Mouse (Mus musculus): ENCODE measurements around the gene Jrkl. TPM values are rescaled to one million over a fixed set of nuclear protein-coding genes. Genes with fewer than 3 reads are reported as not detected.

Gene Jrkl
- polyA plus RNA-seq, 1 experiment = 6.2 TPM

GRCm38 (mm10) chr9:13230553-13230952 lies 15.1 kb downstream of the Jrkl start:
- no peak for DNase-seq (ENCODE audit: low read depth)
- TF ChIP-seq CTCF (IDR thresholded peaks at IDR 0.05; ENCODE audit: borderline replicate concordance, extremely low read depth, insufficient read depth, insufficient read length) (no peak), POLR2A (IDR thresholded peaks at IDR 0.05; ENCODE audit: borderline replicate concordance, extremely low read depth, insufficient read depth, insufficient read length, poor library complexity, severe bottlenecking) (no peak)

- no peak for TF ChIP-seq POLR2A (IDR thresholded peaks at IDR 0.05; ENCODE audit: borderline replicate concordance, extremely low read depth, insufficient read depth, insufficient read length, poor library complexity, severe bottlenecking)
- DNase-seq (ENCODE audit: low read depth) = no peak
These were observed 19.8 kb downstream of the Jrkl start for GRCm38 (mm10) chr9:13225872-13226271.

- no peak for DNase-seq (ENCODE audit: low read depth)
- TF ChIP-seq POLR2A (IDR thresholded peaks at IDR 0.05; ENCODE audit: borderline replicate concordance, extremely low read depth, insufficient read depth, insufficient read length, poor library complexity, severe bottlenecking) (no peak), CTCF (IDR thresholded peaks at IDR 0.05; ENCODE audit: borderline replicate concordance, extremely low read depth, insufficient read depth, insufficient read length) (no peak)
These were observed 39.3 kb downstream of the Jrkl start for GRCm38 (mm10) chr9:13206369-13206768.

- TF ChIP-seq POLR2A (IDR thresholded peaks at IDR 0.05; ENCODE audit: borderline replicate concordance, extremely low read depth, insufficient read depth, insufficient read length, poor library complexity, severe bottlenecking) (no peak), CTCF (IDR thresholded peaks at IDR 0.05; ENCODE audit: borderline replicate concordance, extremely low read depth, insufficient read depth, insufficient read length) (no peak)
These were observed 41.9 kb downstream of the Jrkl start for GRCm38 (mm10) chr9:13203681-13204080.

GRCm38 (mm10) chr9:13203109-13203508 lies 42.5 kb downstream of the Jrkl start:
- DNase-seq (ENCODE audit: low read depth) = no peak
- TF ChIP-seq CTCF (IDR thresholded peaks at IDR 0.05; ENCODE audit: borderline replicate concordance, extremely low read depth, insufficient read depth, insufficient read length) = no peak
- TF ChIP-seq POLR2A (IDR thresholded peaks at IDR 0.05; ENCODE audit: borderline replicate concordance, extremely low read depth, insufficient read depth, insufficient read length, poor library complexity, severe bottlenecking) = no peak

More at GRCm38 (mm10) chr9:13203681-13204080, 41.9 kb downstream of the Jrkl start:
- DNase-seq (ENCODE audit: low read depth) = no peak

GRCm38 (mm10) chr9:13200079-13200478 lies 45.5 kb downstream of the Jrkl start:
- TF ChIP-seq CTCF (IDR thresholded peaks at IDR 0.05; ENCODE audit: borderline replicate concordance, extremely low read depth, insufficient read depth, insufficient read length) = no peak
- no peak for TF ChIP-seq POLR2A (IDR thresholded peaks at IDR 0.05; ENCODE audit: borderline replicate concordance, extremely low read depth, insufficient read depth, insufficient read length, poor library complexity, severe bottlenecking)
- DNase-seq (ENCODE audit: low read depth) = no peak

GRCm38 (mm10) chr9:13195762-13196161 lies 49.9 kb downstream of the Jrkl start:
- peak; percentile 88 for DNase-seq (ENCODE audit: low read depth)
- TF ChIP-seq POLR2A (IDR thresholded peaks at IDR 0.05; ENCODE audit: borderline replicate concordance, extremely low read depth, insufficient read depth, insufficient read length, poor library complexity, severe bottlenecking) = no peak
- peak; percentile 76 for TF ChIP-seq CTCF (IDR thresholded peaks at IDR 0.05; ENCODE audit: borderline replicate concordance, extremely low read depth, insufficient read depth, insufficient read length)

GRCm38 (mm10) chr9:13195268-13195667 lies 50.4 kb downstream of the Jrkl start:
- peak; percentile 90 for DNase-seq (ENCODE audit: low read depth)
- no peak for TF ChIP-seq POLR2A (IDR thresholded peaks at IDR 0.05; ENCODE audit: borderline replicate concordance, extremely low read depth, insufficient read depth, insufficient read length, poor library complexity, severe bottlenecking)
- TF ChIP-seq CTCF (IDR thresholded peaks at IDR 0.05; ENCODE audit: borderline replicate concordance, extremely low read depth, insufficient read depth, insufficient read length) = peak; percentile 57; the same call in 1 of the 2 replicates

- no peak for TF ChIP-seq CTCF (IDR thresholded peaks at IDR 0.05; ENCODE audit: borderline replicate concordance, extremely low read depth, insufficient read depth, insufficient read length)
- TF ChIP-seq POLR2A (IDR thresholded peaks at IDR 0.05; ENCODE audit: borderline replicate concordance, extremely low read depth, insufficient read depth, insufficient read length, poor library complexity, severe bottlenecking) = no peak
- no peak for DNase-seq (ENCODE audit: low read depth)
These were observed 51.0 kb downstream of the Jrkl start for GRCm38 (mm10) chr9:13194619-13195018.

Other genes starting within 250 kb of the Jrkl start
- gene Ccdc82, start 1.1 kb upstream of the Jrkl start, polyA plus RNA-seq (2012; rRNA removed) = 23.7 and 24.7 TPM in 2 replicates
- 6.9 and 9.8 TPM in 2 replicates for gene Maml2, start 52.1 kb upstream of the Jrkl start, polyA plus RNA-seq (2012; rRNA removed)
- not detected in 2 replicates for gene Gm17571, start 200.9 kb upstream of the Jrkl start, polyA plus RNA-seq (2012; rRNA removed)

Measured in brain, embryonic 14.5 days (tissue).